Mouse (Mus musculus) right cerebral cortex, postnatal 4 days (tissue): ENCODE results near the gene Vmn1r218.
"Not testable (repeated sequence)": the region's sequence is repeated elsewhere in the genome, so short reads cannot be mapped to it uniquely, and the experiment has no call there.

ENCODE experiments used
- DNase-seq: peaks from one replicate; pipeline ENCODE4 v3.0.0-alpha.2; 2022

The Vmn1r218 gene

DNA sequence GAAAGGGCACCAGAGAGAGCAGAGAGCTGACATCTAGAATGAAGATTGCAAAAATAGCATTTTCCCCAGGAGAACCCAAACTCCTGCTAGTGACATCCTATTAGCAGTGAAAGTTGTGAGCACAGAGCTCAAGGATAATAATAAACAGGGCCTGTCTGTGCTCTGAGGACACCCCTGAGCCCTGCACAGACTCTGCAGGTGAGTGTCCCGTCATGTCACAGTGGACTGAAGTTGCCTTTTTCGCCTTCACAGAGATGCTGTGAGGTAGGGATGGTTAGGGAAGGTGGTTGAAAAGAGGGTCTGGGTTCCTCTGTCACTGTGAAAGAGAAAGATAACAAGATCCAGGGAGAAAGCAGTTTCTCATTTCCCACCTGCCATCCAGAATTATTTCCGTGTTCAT, at the start of gene Vmn1r218:
Gene Vmn1r218, plus strand, starts transcription at position 57 of the 400 bp plus-strand sequence.
- DNase-seq = no peak

DNA sequence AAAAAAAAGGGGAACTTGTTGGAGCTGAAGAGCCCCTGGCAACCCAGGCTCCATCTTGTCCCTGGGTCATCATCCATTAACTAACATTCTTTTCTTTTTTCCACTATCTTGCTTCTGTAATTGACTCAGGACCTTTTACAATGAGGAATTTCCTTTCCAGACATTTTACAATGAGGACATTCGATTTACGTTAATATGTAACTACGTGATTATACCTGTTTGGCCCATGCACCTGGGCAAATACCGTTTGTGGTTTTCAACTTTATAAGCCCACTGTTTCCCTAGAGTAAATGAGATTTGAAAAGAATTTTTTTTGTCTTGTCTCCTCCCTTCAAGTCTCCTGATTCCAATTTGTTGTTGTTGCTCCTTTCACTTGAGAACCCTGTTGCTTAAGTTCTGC, 38.6 kb upstream of the Vmn1r218 start:
- no peak for DNase-seq

DNA sequence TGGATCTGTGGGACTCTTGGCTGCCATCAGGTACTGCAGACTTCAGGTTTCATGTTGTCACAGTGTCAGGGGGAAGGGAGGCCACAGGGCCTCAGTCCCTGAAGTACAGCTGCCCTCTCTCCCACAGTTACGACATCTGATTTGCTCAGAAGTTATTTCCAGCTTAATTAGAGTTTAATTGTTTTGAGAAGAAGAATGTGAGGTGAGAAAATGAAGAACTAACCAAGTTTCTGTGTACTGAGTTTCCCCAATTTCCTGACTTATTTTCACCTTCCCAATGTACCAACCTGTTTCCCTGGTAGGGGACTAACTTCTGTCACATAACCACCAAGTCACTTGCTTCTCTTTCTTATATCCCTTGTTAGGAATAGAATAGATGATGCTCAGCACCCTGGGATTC, 14.8 kb upstream of the Vmn1r218 start, which contains the start of gene Vmn1r217:
Gene Vmn1r217, minus strand, starts transcription at position 101 of the 400 bp plus-strand sequence.
- not testable (repeated sequence) for DNase-seq

DNA sequence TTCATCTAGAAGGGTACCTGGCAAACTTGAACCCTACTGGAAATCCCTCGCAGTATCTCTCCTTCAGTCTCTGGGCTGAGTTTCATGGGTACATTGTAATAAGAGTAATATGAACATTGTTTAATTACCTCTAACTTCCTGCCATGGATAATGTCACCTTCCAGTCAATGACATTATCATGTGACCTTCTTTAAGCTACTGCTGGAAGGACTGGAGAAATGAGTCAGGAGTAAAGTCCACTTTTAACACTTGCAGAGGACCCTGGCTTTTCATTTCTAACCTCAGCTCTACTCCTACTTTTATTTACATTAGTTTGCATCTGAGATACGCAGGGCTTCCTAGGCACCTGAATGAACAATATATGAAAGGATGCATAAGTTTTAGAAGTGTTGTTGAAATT, 12.3 kb upstream of the Vmn1r218 start:
- no peak for DNase-seq

DNA sequence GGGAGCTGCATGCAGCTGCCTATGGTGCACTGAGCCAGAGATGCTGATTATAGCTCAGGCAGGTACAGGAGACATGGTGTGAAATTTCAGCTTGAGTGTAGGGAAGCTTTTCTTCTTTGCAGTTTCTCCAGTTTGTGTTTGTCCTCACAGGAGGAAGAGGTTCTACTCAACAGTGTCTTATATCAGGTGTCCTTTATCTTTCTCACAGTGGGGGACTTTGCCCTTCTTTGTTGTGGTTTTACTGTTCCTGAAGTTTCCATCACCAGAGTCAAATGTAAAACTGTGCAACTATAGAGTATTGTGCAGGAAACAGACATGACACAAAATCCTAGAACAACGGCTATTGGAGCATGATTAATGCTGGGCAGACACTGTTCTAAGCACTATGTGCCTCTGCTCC, 546 bp downstream of the Vmn1r218 start:
- no peak for DNase-seq

DNA sequence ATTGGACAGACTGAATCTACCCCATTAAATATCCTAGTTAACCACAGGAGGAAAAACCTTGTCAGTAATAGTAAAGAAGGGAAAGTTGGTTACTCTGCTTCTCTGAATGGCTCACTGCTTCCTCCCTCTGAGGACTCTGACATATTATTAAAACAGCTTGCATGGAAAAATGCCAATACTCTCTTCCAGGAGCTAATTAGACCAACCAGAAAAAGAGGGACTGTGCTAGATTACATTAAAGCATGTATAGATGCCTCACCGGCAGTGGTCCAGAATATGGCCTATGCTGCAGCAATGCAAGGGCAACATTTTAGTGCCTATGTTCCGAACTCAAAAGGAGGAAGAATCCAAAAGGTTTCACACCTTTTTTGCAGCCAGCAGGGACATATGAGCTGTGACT, 5.9 kb downstream of the Vmn1r218 start:
- no peak for DNase-seq

DNA sequence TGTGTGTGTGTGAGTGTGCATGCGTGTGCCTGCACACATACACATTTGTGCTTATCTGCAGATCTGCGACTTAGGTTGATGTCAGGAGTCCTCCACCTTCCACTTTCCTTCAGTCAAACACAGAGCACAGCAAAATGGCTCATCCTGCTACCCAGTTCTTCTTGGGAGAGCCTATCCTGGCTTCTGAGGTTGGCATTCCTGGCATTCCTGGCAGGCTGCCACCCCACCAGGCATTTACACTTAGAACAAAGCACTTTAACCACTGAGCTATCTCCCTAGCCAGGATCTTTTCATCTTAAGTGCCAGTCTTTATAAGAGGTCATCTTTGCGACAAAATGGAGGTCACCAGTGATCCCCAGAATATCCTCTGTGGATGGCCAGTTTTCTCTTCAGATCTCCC, 24.9 kb downstream of the Vmn1r218 start:
- peak; percentile 3 for DNase-seq

DNA sequence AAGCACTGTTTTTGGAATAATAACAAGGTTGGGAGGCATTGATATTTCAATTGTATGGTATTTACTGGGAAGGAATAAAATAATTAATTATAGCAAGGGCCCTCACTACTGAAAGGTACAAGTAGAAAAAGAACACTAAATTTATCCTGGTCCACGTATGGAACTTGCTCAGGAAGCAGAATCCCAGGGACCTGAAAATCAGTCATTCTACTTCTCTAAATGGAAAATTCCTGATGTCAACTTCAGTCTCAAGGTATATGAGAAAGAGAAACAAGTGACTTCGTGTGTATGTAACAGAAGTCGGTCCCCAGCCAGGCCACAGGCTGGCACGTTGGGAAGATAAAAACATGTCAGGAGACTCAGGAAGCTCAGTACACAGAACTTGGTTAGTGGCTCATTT, 26.1 kb downstream of the Vmn1r218 start, which contains the start of gene Vmn1r219:
Gene Vmn1r219, plus strand, starts transcription at position 301 of the 400 bp plus-strand sequence.
- no peak for DNase-seq

DNA sequence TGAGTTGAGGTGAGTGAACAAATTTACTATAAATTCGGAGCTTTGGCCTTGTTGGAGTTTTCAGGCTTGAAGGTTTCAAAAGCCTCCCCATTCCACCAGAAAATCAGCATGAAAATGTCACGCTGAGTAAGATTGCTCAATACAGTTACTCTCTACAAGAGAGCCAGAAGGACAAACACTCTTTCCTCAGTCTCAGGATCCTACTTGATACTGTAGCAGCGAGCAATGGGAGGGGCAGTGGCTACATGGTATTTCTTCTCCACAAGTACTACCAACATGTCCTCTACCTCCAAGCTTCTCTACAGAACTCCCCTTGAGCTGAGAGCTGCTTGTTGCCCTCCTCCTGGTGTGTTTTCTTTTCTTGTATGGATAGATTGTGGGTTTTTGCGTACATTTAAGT, 33.5 kb downstream of the Vmn1r218 start:
- not testable (repeated sequence) for DNase-seq

DNA sequence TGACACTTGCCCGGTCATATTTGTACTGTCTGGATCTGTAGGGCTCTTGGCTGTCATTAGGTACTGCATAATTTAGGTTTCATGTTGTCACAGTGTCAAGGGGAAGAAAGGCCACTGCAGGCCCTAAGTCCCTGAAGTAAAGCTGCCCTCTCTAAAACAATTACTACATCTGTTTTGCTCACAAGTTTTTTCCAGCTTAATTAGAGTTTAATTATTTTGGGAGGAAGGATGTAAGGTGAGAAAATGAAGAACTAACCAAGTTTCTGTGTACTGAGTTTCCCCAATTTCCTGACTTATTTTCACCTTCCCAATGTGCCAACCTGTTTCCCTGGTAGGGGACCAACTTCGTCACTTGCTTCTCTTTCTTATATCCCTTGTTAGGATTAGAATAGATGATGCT, 54.9 kb downstream of the Vmn1r218 start, which contains the start of gene Vmn1r220:
Gene Vmn1r220, minus strand, starts transcription at position 101 of the 400 bp plus-strand sequence.
- DNase-seq = no peak
